Mouse (Mus musculus) cerebellum, adult 2 months (tissue): ENCODE data around the gene Lmo7.

Source experiments
- CTCF ChIP-seq: fragments of 200-500 bp; IDR thresholded peaks from 2 replicates; pipeline ENCODE4 v1.5.1; 2011; ENCODE audit warnings: low read depth, mild to moderate bottlenecking, control low read depth, low read length, moderate library complexity, borderline replicate concordance; ENCODE audit not compliant: insufficient read depth
- POLR2A ChIP-seq: fragments of 200-500 bp; IDR thresholded peaks from 2 replicates; pipeline ENCODE4 v1.6.1; 2011; ENCODE audit warnings: low read length, control low read depth, borderline replicate concordance; ENCODE audit not compliant: insufficient read depth

GRCm38 (mm10) chr14:101914321-101914720, 184.6 kb downstream of the Lmo7 start:
- no peak for TF ChIP-seq CTCF
- no peak for TF ChIP-seq POLR2A
